Mouse (Mus musculus) bone marrow, adult 2 months (tissue): Measurements from ENCODE around the gene Mturn. TPM values are rescaled to one million over a fixed set of nuclear protein-coding genes. Genes with fewer than 3 reads are reported as not detected.

Experiments used
- H3K27ac ChIP-seq: fragments of 200-500 bp; 2 replicates; pipeline ENCODE4 v1.5.1; 2012; ENCODE audit warnings: low read depth, mild to moderate bottlenecking, control low read depth, inconsistent platforms, low read length; ENCODE audit not compliant: control insufficient read depth, poor library complexity, insufficient read depth
- H3K4me1 ChIP-seq: fragments of 200-500 bp; 2 replicates; pipeline ENCODE4 v1.6.1; 2011; ENCODE audit warnings: low read length; ENCODE audit not compliant: control insufficient read depth, insufficient read depth
- H3K4me3 ChIP-seq: fragments of 200-500 bp; replicated peaks from 2 replicates; pipeline ENCODE3; 2011; ENCODE audit warnings: mild to moderate bottlenecking, low read depth, low read length, control low read depth; ENCODE audit not compliant: control insufficient read depth
- CTCF ChIP-seq: fragments of 200-500 bp; IDR thresholded peaks from 2 replicates; pipeline ENCODE4 v1.5.1; 2011; ENCODE audit warnings: low read length, control low read depth; ENCODE audit not compliant: control insufficient read depth, insufficient read depth
- POLR2A ChIP-seq: fragments of 200-500 bp; IDR thresholded peaks from 2 replicates; pipeline ENCODE4 v1.6.1; 2011; ENCODE audit warnings: low read depth, mild to moderate bottlenecking, control low read depth, low read length, borderline replicate concordance; ENCODE audit not compliant: control insufficient read depth
- WGBS: fragments of 180-500 bp; shearing (Covaris S2); methylation state at CpG from one replicate; pipeline ENCODE4 v1.1.7; 2018; 5-methylcytosine and 5-hydroxymethylcytosine counted together
- polyA plus RNA-seq: library from polyadenylated mRNA; stranded (reverse); fragments of >200 nt; gene quantifications from 2 replicates; pipeline ENCODE4 v1.2.4, GENCODE M21; 2011; ENCODE audit warnings: low replicate concordance; ENCODE audit not compliant: missing spikeins, insufficient read depth, insufficient read length

Mturn gene
- polyA plus RNA-seq, 1 experiment = 4.6 TPM

DNA sequence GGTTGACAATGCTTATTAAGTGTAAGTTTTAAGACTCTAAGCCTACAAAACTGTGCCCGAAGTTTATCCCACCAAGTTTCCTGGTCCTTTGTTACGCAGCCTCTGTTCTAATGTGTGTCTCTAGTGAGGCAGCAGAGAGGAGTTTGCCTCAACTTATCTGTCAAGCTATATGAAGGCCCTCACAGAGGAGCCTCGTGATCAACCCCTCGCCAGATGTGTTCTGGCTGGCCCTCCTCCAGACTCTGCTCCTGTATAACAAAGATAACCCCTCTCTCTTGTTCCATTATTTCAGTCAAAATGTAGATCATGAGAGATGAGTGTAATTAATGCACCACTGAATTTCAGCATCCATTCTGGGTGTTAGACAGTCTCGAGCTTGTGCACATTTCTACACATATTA lies 1.7 kb upstream of the Mturn start:
- H3K4me1 ChIP-seq = no peaks in the 10 kb centered on the region; the same call in 1 of the 2 replicates
- H3K4me3 ChIP-seq = no peak overlapping the region
- TF ChIP-seq CTCF = no peak
- no peak for TF ChIP-seq POLR2A
- 55% methylated on average over 5 of the region's 5 CpGs for WGBS
- H3K27ac ChIP-seq = peak overlapping the region; percentile 48; the same call in 1 of the 2 replicates

DNA sequence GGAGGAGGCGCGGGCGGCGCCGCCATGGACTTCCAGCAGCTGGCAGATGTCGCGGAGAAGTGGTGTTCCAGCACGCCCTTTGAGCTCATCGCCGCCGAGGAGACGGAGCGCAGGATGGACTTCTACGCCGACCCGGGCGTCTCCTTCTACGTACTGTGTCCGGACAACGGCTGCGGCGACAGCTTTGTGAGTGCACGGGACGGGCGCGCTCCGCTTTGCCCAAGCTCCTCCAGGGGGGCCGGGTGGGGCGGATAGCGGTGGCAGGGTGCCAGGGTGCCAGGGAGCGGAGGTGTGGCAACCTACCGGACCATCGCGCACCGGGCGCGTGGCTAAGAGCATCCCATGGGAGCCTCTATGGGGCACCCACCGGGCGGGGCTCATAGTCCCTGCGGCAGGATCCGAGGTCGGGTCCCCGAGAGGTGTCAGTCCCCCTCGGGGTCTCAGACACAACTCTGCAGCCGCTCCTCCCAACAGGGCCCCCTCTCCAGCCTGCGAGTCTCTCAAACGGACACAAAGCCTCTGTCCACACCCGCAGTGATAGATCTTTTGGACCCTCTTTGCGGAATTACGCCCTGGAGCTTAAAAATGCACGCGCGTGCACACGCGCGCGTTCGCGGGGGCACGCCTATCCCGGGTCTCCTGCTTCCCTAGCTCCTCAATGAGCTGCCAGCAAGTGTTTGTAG lies 463 bp downstream of the Mturn start:
- peak overlapping the region; percentile 93 for H3K27ac ChIP-seq
- peak overlapping the region; percentile 100 for H3K4me3 ChIP-seq
- peak; percentile 79; the same call in 1 of the 2 replicates for TF ChIP-seq POLR2A
- no peak for TF ChIP-seq CTCF
- no peaks in the 10 kb centered on the region; the same call in 1 of the 2 replicates for H3K4me1 ChIP-seq
- under 1% methylated on average over 59 of the region's 61 CpGs for WGBS

DNA sequence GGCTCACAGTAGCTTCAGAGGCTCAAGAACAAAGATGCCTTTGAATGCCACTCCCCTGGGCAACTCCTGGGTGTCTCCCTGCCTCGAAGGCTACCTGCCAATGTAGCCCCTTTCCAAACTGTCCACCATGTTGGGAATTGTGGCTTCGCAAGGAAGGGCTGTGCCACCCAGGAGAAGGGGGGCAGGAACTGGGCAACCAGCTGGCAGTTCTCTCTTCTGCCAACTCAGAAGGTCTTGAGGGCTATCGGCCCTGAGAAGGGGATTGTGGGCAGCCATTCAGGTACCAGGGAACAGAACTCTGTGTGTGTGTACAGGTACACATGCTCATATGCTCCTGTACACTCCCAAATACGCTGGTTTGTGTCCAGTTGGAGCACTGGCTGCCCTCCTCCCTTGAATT lies 2.7 kb downstream of the Mturn start:
- no peaks in the 10 kb centered on the region; the same call in 1 of the 2 replicates for H3K4me1 ChIP-seq

DNA sequence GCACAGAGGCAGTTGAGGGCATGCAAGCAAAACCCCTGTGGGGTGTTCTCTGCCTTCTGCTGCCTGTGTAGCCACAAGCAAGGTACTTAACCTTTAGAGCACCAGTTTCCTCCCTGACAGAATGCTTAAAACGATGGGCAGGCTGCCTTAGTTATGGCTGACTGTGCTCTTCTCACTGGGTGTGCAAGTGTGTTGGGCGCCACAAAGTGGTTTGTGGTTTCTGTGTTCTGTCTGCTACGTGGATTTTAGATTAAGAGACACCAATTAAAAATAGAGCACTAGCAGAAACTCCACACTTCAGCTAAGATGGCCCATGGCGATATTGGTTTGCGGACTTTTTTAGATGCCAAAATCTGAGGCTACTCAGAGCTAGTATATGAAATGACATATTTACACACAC lies 3.7 kb downstream of the Mturn start:
- 20% methylated on average over 5 of the region's 5 CpGs for WGBS
- no peak for TF ChIP-seq CTCF
- no peak for TF ChIP-seq POLR2A
- no peaks in the 10 kb centered on the region; the same call in 1 of the 2 replicates for H3K4me1 ChIP-seq
- H3K27ac ChIP-seq = no peak overlapping the region
- no peak overlapping the region for H3K4me3 ChIP-seq

More for the DNA sequence above, 2.7 kb downstream of the Mturn start:
- TF ChIP-seq CTCF = no peak
- no peak for TF ChIP-seq POLR2A
- 45% methylated on average over 4 of the region's 4 CpGs for WGBS
- no peak overlapping the region for H3K4me3 ChIP-seq
- H3K27ac ChIP-seq = no peak overlapping the region

DNA sequence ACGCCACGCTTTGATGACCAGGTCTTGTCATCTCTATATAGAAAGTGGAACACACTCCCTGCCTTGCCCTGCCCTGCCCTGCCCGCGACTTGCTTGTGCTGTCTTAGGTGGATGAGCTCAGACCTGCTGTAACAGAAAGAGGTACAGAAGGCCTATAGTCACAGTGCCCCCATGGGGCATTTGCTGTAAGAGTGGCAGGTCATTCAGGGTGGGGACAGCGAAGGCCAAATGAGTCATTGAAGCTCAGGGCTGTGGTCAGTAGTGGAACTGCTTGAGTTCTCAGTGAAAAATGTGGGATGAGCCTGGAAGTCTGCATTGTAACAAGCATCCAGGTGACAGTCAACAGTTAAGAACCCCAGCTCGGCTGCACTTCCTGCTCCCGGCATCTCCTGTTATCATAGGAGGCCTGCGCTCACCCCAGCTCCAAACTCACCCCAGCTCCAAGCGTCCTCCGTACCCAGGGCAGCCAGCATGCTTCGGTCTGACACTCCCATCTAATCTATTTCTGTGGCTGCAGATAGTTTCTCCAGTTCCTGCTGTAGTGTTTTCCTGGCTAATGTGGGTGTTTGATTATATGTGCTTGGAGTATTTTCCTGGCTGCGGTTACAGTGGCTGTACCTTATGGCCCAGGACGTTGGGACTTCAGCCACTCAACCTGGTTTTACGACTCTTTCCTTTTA lies 4.4 kb downstream of the Mturn start:
- TF ChIP-seq POLR2A (no peak), CTCF (no peak)
- H3K27ac ChIP-seq = no peak overlapping the region
- WGBS = 71% methylated on average over 14 of the region's 14 CpGs
- no peak overlapping the region for H3K4me3 ChIP-seq
- H3K4me1 ChIP-seq = no peaks in the 10 kb centered on the region; the same call in 1 of the 2 replicates

DNA sequence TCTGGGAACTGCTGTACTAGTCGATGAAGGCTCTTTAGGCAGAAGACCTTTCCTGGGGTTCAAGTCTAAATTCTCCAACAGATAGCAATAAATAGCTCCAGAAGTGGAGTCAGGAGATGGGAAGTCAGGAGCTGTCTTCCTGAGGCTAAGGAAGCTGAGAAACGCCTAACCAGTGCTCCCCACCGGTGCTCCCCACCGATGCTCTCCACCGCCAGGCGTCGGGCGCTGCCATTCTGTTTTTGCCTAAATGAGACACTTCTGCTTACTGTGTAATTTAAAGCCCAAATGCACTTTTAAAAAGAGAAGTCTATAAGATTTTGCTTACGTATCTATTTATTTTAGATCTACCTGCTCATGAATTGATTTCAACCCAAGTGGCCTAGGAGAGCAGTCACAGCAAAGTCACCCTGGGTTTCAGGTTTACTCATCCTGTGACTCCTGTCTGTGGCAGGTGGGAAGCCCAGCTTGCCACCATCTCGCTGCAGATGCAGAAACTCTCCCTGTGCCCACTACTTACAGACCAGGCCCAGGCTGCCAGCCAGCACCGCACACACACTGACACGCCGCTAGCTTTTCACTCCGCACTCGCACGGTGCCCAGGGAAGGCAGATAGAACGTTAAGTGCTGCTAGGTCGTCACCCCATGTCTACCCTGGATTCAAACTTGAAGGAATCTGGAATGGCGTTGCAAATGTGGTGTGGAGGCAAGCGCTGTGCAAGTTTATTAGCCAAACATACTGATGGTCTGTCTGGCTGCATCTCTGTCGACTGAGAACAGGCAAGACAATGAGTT lies 5.7 kb downstream of the Mturn start:
- no peak for TF ChIP-seq CTCF
- no peak for TF ChIP-seq POLR2A
- Histone ChIP-seq H3K4me3 (no peak overlapping the region), H3K4me1 (no peaks in the 10 kb centered on the region; the same call in 1 of the 2 replicates), H3K27ac (no peak overlapping the region)
- 92% methylated on average over 21 of the region's 21 CpGs for WGBS

DNA sequence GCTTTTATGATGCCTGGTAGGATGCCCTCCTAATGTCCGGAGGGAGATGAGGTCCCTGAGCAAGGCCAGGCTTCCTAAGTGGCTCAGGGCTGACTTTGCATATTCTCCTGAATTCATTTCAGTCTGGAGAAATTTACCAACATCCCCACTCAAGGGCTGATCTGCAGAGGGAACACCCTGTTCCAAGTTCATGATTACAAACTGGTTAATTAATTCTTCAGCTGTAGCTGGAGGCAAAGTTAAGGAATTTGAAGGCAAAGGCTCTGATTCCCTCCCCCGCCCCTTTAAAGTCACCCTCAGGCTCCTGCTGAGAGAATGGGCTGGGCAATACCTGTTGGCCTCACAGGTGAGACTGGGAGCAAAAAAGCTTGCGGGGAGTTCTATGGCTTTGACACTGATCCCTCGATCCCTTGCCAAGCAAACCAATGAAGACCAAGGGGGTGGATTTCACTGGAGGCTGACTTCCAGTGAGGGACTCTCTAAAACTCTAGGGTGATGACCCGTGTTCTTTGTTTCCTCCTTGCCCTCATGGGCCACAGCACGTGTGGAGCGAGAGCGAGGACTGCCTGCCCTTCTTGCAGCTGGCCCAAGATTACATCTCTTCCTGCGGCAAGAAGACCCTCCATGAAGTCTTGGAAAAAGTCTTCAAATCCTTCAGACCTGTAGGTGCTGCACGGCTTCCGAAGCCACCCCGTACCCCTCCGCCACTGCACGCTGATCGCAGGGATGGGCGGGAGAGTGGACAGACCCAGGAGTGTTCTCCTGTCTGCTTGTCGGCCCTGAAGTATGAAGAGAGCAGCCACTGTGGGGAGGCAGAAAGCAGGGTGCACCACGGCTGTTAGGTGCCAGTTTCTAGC lies 7.3 kb downstream of the Mturn start:
- 90% methylated on average over 18 of the region's 18 CpGs for WGBS
- Histone ChIP-seq H3K27ac (no peak overlapping the region), H3K4me1 (no peaks in the 10 kb centered on the region; the same call in 1 of the 2 replicates), H3K4me3 (no peak overlapping the region)
- no peak for TF ChIP-seq CTCF
- no peak for TF ChIP-seq POLR2A
